Mouse (Mus musculus) effector memory CD4-positive, alpha-beta T cell, adult 5 months (primary cell): ENCODE results near the gene Olfr247. TPM values are rescaled to one million over a fixed set of nuclear protein-coding genes. Genes with fewer than 3 reads are reported as not detected.

Experiments used
- polyA plus RNA-seq: library from polyadenylated mRNA; unstranded; fragments of 100-300 nt; shearing (Covaris generic); gene quantifications from one replicate; pipeline ENCODE4 v1.2.1, GENCODE M21; 2017

The Olfr247 gene
- polyA plus RNA-seq: not detected

GRCm38 (mm10) chr10:129976040-129976439, at the start of gene Olfr247:
TSS of gene Olfr247 (minus strand) at chr10:129976140.

GRCm38 (mm10) chr10:130012321-130012720, 36.4 kb upstream of the Olfr247 start, which contains the start of gene Olfr820:
TSS of gene Olfr820 (plus strand) at chr10:130012621.

GRCm38 (mm10) chr10:129984962-129985361, 9.0 kb upstream of the Olfr247 start, which contains the start of gene Gm10310:
TSS of gene Gm10310 (minus strand) at chr10:129985062.

GRCm38 (mm10) chr10:129967166-129967565, 8.8 kb downstream of the Olfr247 start, which contains the start of gene Olfr819:
TSS of gene Olfr819 (minus strand) at chr10:129967266.

GRCm38 (mm10) chr10:129949000-129949399, 26.9 kb downstream of the Olfr247 start, which contains the start of gene Olfr818:
TSS of gene Olfr818 (minus strand) at chr10:129949100.

Other genes with a start within 250 kb of the Olfr247 start
- not detected for gene Olfr805, start 246.8 kb downstream of the Olfr247 start, polyA plus RNA-seq
- 0.16 TPM for gene Olfr806, start 234.2 kb downstream of the Olfr247 start, polyA plus RNA-seq
- gene Olfr807, start 218.3 kb downstream of the Olfr247 start, polyA plus RNA-seq: not detected
- not detected for gene Olfr808, start 210.7 kb downstream of the Olfr247 start, polyA plus RNA-seq
- not detected for gene Olfr809, start 201.5 kb downstream of the Olfr247 start, polyA plus RNA-seq
- gene Olfr810, start 181.2 kb downstream of the Olfr247 start, polyA plus RNA-seq: not detected
- not detected for gene Olfr811, start 171.7 kb downstream of the Olfr247 start, polyA plus RNA-seq
- not detected for gene Olfr812, start 130.0 kb downstream of the Olfr247 start, polyA plus RNA-seq
- gene Olfr813, start 120.8 kb downstream of the Olfr247 start, polyA plus RNA-seq: not detected
- 0.16 TPM for gene Olfr814, start 96.3 kb downstream of the Olfr247 start, polyA plus RNA-seq
- gene Olfr815, start 70.3 kb downstream of the Olfr247 start, polyA plus RNA-seq: not detected
- 0.66 TPM for gene Olfr816, start 60.5 kb downstream of the Olfr247 start, polyA plus RNA-seq
- gene Olfr818, start 27.0 kb downstream of the Olfr247 start, polyA plus RNA-seq: not detected
- gene Olfr819, start 8.9 kb downstream of the Olfr247 start, polyA plus RNA-seq: not detected
- 0.31 TPM for gene Gm10310, start 8.9 kb upstream of the Olfr247 start, polyA plus RNA-seq
- gene Olfr820, start 36.5 kb upstream of the Olfr247 start, polyA plus RNA-seq: not detected
- not detected for gene Olfr821, start 54.2 kb upstream of the Olfr247 start, polyA plus RNA-seq
- 0.19 TPM for gene Olfr822, start 95.1 kb upstream of the Olfr247 start, polyA plus RNA-seq
- gene Olfr823, start 139.2 kb upstream of the Olfr247 start, polyA plus RNA-seq: not detected
- not detected for gene Olfr824, start 153.9 kb upstream of the Olfr247 start, polyA plus RNA-seq
- gene Olfr825, start 190.6 kb upstream of the Olfr247 start, polyA plus RNA-seq: not detected
- gene Olfr826, start 208.0 kb upstream of the Olfr247 start, polyA plus RNA-seq: not detected
- gene Olfr827, start 238.3 kb upstream of the Olfr247 start, polyA plus RNA-seq: not detected